In the genomic region with DNA sequence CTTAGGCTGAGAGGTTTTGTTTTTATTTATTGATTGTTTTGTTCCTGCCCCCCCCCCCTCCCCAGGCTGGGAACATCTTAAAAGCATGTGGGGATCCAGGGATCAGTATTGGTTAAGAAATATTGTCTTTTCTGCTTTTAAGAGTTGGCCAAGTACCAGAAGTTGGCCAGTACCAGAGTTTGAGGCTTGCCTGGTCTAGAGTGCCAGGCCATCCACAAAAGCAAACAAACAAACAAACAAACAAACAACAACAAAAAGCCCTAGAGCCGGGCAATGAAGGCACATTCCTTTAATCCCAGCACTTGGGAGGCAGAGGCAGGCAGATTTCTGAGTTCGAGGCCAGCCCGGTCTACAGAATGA, we compare ENCODE assay signal across 8 mouse cellular contexts. TPM values are rescaled to one million over a fixed set of nuclear protein-coding genes. Genes with fewer than 3 reads are reported as not detected.
DNase-seq lines count a peak whose midpoint lies in the region; ATAC-seq and TF ChIP-seq lines count a peak whose summit lies in the region.

No protein-coding gene starts in this region.

- no peaks in the 10 kb centered on the region for H3K27me3 ChIP-seq in kidney, embryonic 14.5 days (ENCODE audit: control insufficient read depth, insufficient read depth, low read length)
- H3K27me3 ChIP-seq in hindbrain, embryonic 16.5 days (replicated peaks; ENCODE audit: control insufficient read depth, insufficient read depth, low read length): no peaks in the 10 kb centered on the region
- no peaks in the 10 kb centered on the region for H3K27me3 ChIP-seq in myocyte (ENCODE audit: control insufficient read depth, insufficient read depth, insufficient read length)

- no peak for DNase-seq in kidney, postnatal 10 days
- DNase-seq in left cerebral cortex, adult 11 months (ENCODE audit: low spot score): no peak
- DNase-seq in frontal cortex, postnatal 25 days (ENCODE audit: low spot score in 2 of 2): no peak
- DNase-seq in urinary bladder, postnatal 36 days (ENCODE audit: low spot score in 2 of 2): no peak

- H3K4me2 ChIP-seq in kidney, embryonic 14.5 days (replicated peaks; ENCODE audit: low read depth, low read length): no peak overlapping the region
- H3K4me2 ChIP-seq in hindbrain, embryonic 16.5 days (ENCODE audit: low read length): no peak overlapping the region
- peak overlapping the region; percentile 35 for H3K4me2 ChIP-seq in myocyte (ENCODE audit: low read depth)

- 45% methylated on average over 3 of the region's 3 CpGs for WGBS in kidney, embryonic 14.5 days
- WGBS in hindbrain, embryonic 16.5 days: 50% methylated on average over 3 of the region's 3 CpGs

- peaks cover 2% of the 10 kb centered on the region for H3K4me1 ChIP-seq in kidney, embryonic 14.5 days (ENCODE audit: control insufficient read depth, insufficient read depth, low read length)
- peaks cover 18% of the 10 kb centered on the region for H3K4me1 ChIP-seq in bone marrow macrophage, adult 2 months (ENCODE audit: control insufficient read depth, insufficient read depth, low read length)
- H3K4me1 ChIP-seq in hindbrain, embryonic 16.5 days (ENCODE audit: control insufficient read depth, insufficient read depth, low read depth, low read length): peaks cover 3% of the 10 kb centered on the region

- no peak overlapping the region for H3K9ac ChIP-seq in kidney, embryonic 14.5 days (ENCODE audit: low read depth, low read length)
- H3K9ac ChIP-seq in hindbrain, embryonic 16.5 days (ENCODE audit: low read depth, low read length): no peak overlapping the region

- H3K36me3 ChIP-seq in kidney, embryonic 14.5 days (ENCODE audit: control insufficient read depth, insufficient read depth, low read length): no peaks in the 10 kb centered on the region
- no peaks in the 10 kb centered on the region for H3K36me3 ChIP-seq in hindbrain, embryonic 16.5 days (ENCODE audit: control insufficient read depth, insufficient read depth, low read length)
- no peaks in the 10 kb centered on the region for H3K36me3 ChIP-seq in myocyte (ENCODE audit: control insufficient read depth, insufficient read depth)

- no peak for ATAC-seq in kidney, embryonic 14.5 days (ENCODE audit: low FRiP score, low TSS enrichment)
- ATAC-seq in hindbrain, embryonic 16.5 days: no peak

- no peaks in the 10 kb centered on the region for H3K9me3 ChIP-seq in kidney, embryonic 14.5 days (ENCODE audit: control insufficient read depth, low read length)
- no peaks in the 10 kb centered on the region for H3K9me3 ChIP-seq in hindbrain, embryonic 16.5 days (ENCODE audit: control insufficient read depth, low read length)

- no peak for TF ChIP-seq CTCF in bone marrow macrophage, adult 2 months (IDR thresholded peaks at IDR 0.05; ENCODE audit: low read depth, low read length)

- no peak overlapping the region for H3K4me3 ChIP-seq in kidney, embryonic 14.5 days (ENCODE audit: low read length)
- H3K4me3 ChIP-seq in bone marrow macrophage, adult 2 months (ENCODE audit: insufficient read depth, low read length): no peak overlapping the region
- H3K4me3 ChIP-seq in hindbrain, embryonic 16.5 days (ENCODE audit: low read length): no peak overlapping the region
- H3K4me3 ChIP-seq in myocyte: no peak overlapping the region

- H3K79me2 ChIP-seq in myocyte (ENCODE audit: control insufficient read depth, insufficient read depth): no peaks in the 10 kb centered on the region

- no peak for TF ChIP-seq POLR2A in bone marrow macrophage, adult 2 months (IDR thresholded peaks at IDR 0.05; ENCODE audit: borderline replicate concordance, low read depth, low read length)
- TF ChIP-seq POLR2A in myocyte (IDR thresholded peaks at IDR 0.05; ENCODE audit: insufficient read length, low read depth): no peak

- peak overlapping the region; percentile 6; the same call in 1 of the 2 replicates for H3K27ac ChIP-seq in kidney, embryonic 14.5 days (ENCODE audit: low read depth, low read length)
- H3K27ac ChIP-seq in bone marrow macrophage, adult 2 months (ENCODE audit: insufficient read depth, low read depth, low read length): peak overlapping the region; percentile 28; the same call in 1 of the 2 replicates
- peak overlapping the region; percentile 90; the same call in 1 of the 2 replicates for H3K27ac ChIP-seq in hindbrain, embryonic 16.5 days (ENCODE audit: low read depth, low read length)

- H3ac ChIP-seq in myocyte (ENCODE audit: control insufficient read depth, insufficient read length): no peak overlapping the region

TF ChIP-seq in myocyte, 11 proteins besides CTCF, POLR2A, EP300 and RAD21:
- no peak for TF ChIP-seq REST (IDR thresholded peaks at IDR 0.05; ENCODE audit: insufficient read depth, insufficient read length)
- TF ChIP-seq MYOD1 (IDR thresholded peaks at IDR 0.05; ENCODE audit: control insufficient read depth in 1 of 3, insufficient read length in 2 of 3, low read depth in 2 of 3): no peak
- no peak for TF ChIP-seq MAX (IDR thresholded peaks at IDR 0.05; ENCODE audit: low read depth)
- TF ChIP-seq E2F4 (IDR thresholded peaks at IDR 0.05; ENCODE audit: insufficient read depth): no peak
- no peak for TF ChIP-seq CEBPB (IDR thresholded peaks at IDR 0.05; ENCODE audit: insufficient read depth, poor library complexity, severe bottlenecking)
- TF ChIP-seq POLR2AphosphoS2 (IDR thresholded peaks at IDR 0.05; ENCODE audit: insufficient read length, low read depth): no peak
- no peak for TF ChIP-seq TCF3 (IDR thresholded peaks at IDR 0.05; ENCODE audit: insufficient read length, low read depth)
TF ChIP-seq in myocyte: peak in this region for 0.

RNA-seq across cellular contexts. Expression of gene Parp16, which starts 5.8 kb away (rescaled TPM):
- polyA plus RNA-seq in kidney, embryonic 14.5 days (2014; fragmentation: Nextera tagmentation; extraction: Ambion mirVana): 4.7 and 7.9 TPM in 2 replicates
- 2.9 TPM in 2 replicates for polyA plus RNA-seq in bone marrow macrophage, adult 2 months (2012; ENCODE audit: insufficient read depth, insufficient read length, missing spikeins)
- polyA plus RNA-seq in hindbrain, embryonic 16.5 days (2015; fragmentation: Nextera tagmentation; extraction: Ambion mirVana): 7.7 and 8.3 TPM in 2 replicates
- 2.2 TPM for polyA plus RNA-seq in myocyte (2012; fragmentation: generic; extraction: Trizol)

Comparison
In these comparisons a context has a peak if more than half of its experiments do, and no peak if none do; other contexts are left out.
1. H3K27ac ChIP-seq: peak in every context shown above with its lines; median percentile 90 in hindbrain, embryonic 16.5 days; 28 in bone marrow macrophage, adult 2 months; 6 in kidney, embryonic 14.5 days.